Mouse (Mus musculus): ENCODE measurements around the gene Acpp. TPM values are rescaled to one million over a fixed set of nuclear protein-coding genes. Genes with fewer than 3 reads are reported as not detected.

Acpp gene
- total RNA-seq, 2 experiments from 2014 or later = 0.26 to 0.39 TPM

- intact Hi-C loops (cut with DNase I) = loop anchor here (10.0 kb wide), 1 partner anchor 1133 kb away; the partner anchor contains the start of genes Aste1 and Nek11
- DNase-seq = peak; percentile 43 to 50
These were observed 75.4 kb downstream of the Acpp start for GRCm38 (mm10) chr9:104262016-104262762.

GRCm38 (mm10) chr9:104260306-104260705 lies 77.2 kb downstream of the Acpp start:
- intact Hi-C loops (cut with DNase I) = loop anchor here (10.0 kb wide), 1 partner anchor 1134 kb away; the partner anchor contains the start of genes Aste1 and Nek11

DNA sequence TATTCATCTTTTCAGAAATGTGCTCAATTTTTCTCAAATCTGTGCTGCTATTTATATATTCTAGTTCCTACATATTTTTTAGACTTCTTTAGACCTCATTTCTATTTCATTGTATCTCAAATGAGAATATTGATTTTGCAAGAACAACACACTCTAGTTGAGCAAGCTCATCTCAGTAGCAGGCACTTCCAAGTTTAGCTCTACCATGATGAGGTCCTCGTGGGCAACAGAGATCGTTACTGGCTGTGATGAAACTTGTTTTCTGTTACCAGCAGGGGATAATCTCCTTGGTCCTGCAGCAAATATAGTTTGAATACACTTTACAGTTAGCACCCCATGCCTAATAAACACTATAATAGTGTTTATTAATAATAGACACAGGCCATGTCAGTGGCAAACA lies 81.5 kb downstream of the Acpp start:
- DNase-seq = no peak
- intact Hi-C loops (cut with DNase I) = no loop called here

More at GRCm38 (mm10) chr9:104260306-104260705, 77.2 kb downstream of the Acpp start:
- no peak for DNase-seq

GRCm38 (mm10) chr9:104254408-104255180 lies 83.0 kb downstream of the Acpp start:
- no peak for DNase-seq
- intact Hi-C loops (cut with DNase I) = no loop called here

GRCm38 (mm10) chr9:104252637-104253036 lies 84.9 kb downstream of the Acpp start:
- no peak for DNase-seq
- intact Hi-C loops (cut with DNase I) = no loop called here

- DNase-seq = no peak
- intact Hi-C loops (cut with DNase I) = no loop called here
These were observed 85.9 kb downstream of the Acpp start for GRCm38 (mm10) chr9:104251687-104252086.

- DNase-seq = no peak
These were observed 86.4 kb downstream of the Acpp start for GRCm38 (mm10) chr9:104251111-104251510.

GRCm38 (mm10) chr9:104247307-104247987 lies 90.1 kb downstream of the Acpp start:
- no peak for DNase-seq
- intact Hi-C loops (cut with DNase I) = no loop called here

More at GRCm38 (mm10) chr9:104251111-104251510, 86.4 kb downstream of the Acpp start:
- intact Hi-C loops (cut with DNase I) = no loop called here

- no peak for DNase-seq
- intact Hi-C loops (cut with DNase I) = no loop called here
These were observed 93.6 kb downstream of the Acpp start for GRCm38 (mm10) chr9:104243799-104244466.

DNA sequence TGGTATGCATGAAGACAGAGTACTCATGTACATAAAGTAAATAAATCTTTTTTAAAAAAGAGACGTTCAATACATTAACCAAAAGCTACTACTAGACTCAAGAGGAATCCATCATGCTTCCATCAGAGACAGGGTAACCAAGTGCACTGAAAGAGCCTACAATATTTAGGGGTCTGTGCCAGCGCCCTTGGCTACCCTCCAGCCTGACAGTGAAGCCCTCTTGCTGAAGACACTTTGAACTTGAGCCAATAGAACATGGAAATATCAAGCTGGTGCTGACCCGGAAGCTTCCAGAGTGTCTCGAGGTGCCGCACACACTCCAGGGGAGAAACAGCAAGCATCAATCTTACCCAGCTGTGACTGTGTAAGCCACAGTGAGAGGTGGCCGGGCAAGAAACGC lies 97.4 kb downstream of the Acpp start:
- DNase-seq = no peak
- intact Hi-C loops (cut with DNase I) = no loop called here

DNA sequence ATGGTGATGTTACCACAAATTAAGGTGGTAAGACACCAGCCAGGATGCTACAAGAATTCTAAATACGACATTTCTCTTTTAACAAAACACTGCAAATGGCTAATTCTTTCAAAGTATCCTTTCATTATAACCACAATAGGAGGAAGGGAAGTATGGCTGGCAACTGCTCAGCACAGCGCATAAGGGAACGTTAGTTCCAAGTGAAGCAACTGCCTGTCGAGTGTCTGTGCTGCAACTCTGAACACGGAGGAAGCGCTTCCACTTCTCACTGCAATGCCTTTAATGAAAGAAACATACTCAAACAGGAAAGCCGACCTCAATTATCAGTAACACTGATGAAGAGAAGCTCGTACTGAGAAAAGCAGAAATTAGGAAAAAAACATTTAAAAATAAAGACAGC lies 98.5 kb downstream of the Acpp start:
- DNase-seq = no peak
- intact Hi-C loops (cut with DNase I) = no loop called here

Other genes with a start within 250 kb of the Acpp start
- 1 to 10 TPM; 6.4 to 9.1 TPM for gene Ackr4, start 210.8 kb downstream of the Acpp start, total RNA-seq (2021)
- gene Dnajc13, start 74.8 kb downstream of the Acpp start, total RNA-seq (2021) = 10 to 100 TPM; 37.9 to 39.4 TPM
- under 1 TPM in 1 of 2 experiments, not detected in 1; 0.07 TPM for gene Cpne4, start 209.5 kb upstream of the Acpp start, total RNA-seq (2021)